Mouse (Mus musculus) lung, postnatal 0 days (tissue): ENCODE measurements around the gene Cops7a.

Experiments used
- CTCF ChIP-seq: IDR thresholded peaks from 2 replicates; pipeline ENCODE4 v1.5.1; 2016; ENCODE audit warnings: antibody characterized with exemption, mild to moderate bottlenecking
- EP300 ChIP-seq: IDR thresholded peaks from 2 replicates; pipeline ENCODE4 v1.6.1; 2016; ENCODE audit warnings: antibody characterized with exemption, mild to moderate bottlenecking, control low read depth

DNA sequence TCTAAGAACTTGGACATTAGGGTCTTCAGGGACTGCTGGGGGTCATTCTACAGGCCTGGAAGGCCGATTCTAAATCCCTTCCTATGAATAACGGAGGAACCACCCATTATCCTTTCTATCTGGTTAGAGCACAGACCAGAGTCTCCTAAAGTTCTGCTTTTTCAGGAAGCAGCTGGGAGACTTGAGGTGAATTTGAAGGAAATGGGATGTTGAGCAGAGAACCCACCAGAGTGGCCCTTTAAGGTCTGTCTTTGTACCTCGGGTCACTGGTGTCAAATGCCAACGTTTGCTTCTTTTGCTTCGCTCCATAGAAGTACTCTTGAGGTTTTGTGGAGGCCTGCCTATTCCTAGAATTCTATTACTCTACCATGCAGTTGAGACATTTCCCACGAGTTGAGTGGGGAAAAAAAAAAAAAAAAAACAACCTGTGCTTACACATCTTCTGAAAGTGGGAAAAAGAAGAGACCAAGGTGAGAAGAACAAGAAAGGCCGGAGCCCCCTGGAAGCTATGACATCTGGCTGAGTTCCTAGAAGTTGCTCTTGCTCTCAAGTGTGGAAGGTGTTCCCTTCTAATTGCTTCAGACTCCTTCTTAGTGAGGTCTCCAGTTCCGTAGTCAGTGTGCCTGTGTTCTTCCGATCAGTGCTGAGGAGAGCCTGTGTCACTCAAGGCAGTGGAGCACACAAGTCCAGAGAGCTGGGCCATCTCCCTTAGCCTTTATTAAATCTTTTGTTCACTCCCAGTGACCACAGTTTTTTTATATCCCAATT is 44.8 kb downstream of the Cops7a start:
- TF ChIP-seq EP300 (no peak), CTCF (no peak)
